Mouse (Mus musculus): ENCODE data around the gene Selenon.

Selenon gene

DNA sequence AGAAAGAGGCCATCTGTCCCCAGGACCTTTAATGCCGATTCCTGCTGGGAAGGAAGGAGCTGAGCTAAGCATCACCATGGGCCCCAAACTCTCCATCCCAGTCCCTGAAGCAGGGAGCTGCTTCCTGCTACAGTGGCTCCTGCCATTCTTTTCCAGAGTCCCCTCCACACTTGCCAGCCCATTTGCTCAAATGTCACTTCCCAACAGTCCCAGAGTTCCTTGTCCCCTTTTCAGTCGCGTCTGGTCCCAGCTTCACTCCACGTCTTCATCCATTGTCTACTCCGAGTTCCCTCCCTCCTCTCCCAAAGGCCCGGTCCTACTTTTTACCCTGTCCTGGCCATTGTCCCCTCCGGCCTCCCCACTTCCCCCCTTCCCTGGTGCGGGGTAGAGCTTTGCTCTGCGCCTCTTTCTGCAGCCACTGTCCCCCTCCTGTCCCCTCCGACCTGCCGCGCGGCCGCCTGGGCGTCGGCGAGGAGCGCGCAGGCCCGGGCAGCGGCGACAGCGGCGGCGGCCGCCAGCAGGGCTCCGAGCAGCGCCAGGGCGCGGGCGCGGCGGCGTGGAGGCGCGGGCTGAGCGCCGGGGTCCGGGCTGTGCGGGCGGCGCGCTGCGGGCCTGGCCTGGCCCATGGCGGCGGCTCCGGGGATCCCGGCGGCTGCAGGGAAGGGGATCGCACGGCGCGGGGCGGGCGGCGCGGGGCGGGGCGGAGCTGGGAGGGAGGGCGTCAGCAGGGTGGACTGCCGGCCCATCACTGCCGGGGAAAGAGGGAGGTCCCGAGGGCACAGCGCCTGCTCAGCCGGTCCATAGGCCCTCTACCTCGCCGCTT is at the start of gene Selenon:
Selenon (minus strand) TSS at position 673 of the 823 bp plus-strand sequence.
- no peak for DNase-seq (ENCODE audit: low spot score)

DNA sequence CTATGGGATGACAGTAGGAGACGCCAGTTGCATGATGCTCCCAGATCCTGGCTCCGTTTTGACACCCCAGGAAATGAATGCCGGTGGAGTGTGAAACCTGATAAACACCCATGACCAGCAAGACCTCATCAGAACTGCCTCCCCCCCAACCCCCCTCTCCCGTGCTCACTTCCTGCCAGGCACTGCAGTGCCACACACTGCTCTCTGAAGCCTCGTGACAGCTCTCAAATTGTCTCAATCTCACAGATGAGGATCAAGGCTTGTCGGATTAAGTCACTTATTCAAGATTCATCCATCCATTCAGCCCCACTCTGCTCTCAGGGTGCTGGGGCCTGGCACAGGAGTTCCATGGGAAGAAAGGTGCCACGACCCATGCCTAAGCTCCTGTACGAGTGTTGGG is 49.4 kb upstream of the Selenon start:
- no peak for DNase-seq (ENCODE audit: low spot score)

DNA sequence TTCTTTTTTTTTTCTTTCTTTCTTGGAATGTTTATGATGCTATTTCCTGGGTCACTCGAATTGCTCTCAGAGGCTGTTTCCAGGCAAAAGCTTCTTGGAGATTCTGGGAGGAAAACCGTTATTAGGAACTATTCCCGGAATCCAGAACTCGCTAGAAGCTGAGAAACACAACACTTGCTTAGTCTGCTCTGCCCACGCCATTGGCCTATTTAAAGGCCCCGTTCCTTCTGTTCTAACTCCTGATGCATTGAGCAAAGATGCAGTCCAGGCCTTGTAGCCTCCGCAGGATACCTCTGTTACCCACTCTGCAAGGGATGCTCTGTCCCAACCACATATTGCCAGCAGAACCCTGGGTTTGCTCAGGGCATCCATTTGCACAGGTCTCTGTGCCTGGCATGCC is 48.8 kb upstream of the Selenon start:
- no peak for DNase-seq (ENCODE audit: low spot score)

DNA sequence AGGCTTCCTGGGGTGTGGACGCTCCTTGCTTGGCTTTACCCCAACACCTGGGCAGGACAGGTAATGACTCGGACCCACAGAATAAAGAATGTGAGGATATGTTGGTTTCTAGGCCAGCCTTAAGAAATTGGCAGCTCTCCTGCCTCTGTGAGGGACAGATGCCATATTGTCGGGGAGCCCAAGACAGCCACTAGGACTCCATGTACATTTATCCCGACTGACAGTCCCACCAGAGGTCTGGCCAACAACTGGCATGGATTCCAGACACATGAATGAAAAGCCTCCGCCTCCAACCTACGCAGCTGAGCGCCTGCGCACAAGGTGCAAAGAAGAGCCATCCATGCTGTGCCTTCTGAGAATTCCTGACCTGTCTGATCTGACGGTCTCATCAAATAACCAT is 48.1 kb upstream of the Selenon start:
- no peak for DNase-seq (ENCODE audit: low spot score)

DNA sequence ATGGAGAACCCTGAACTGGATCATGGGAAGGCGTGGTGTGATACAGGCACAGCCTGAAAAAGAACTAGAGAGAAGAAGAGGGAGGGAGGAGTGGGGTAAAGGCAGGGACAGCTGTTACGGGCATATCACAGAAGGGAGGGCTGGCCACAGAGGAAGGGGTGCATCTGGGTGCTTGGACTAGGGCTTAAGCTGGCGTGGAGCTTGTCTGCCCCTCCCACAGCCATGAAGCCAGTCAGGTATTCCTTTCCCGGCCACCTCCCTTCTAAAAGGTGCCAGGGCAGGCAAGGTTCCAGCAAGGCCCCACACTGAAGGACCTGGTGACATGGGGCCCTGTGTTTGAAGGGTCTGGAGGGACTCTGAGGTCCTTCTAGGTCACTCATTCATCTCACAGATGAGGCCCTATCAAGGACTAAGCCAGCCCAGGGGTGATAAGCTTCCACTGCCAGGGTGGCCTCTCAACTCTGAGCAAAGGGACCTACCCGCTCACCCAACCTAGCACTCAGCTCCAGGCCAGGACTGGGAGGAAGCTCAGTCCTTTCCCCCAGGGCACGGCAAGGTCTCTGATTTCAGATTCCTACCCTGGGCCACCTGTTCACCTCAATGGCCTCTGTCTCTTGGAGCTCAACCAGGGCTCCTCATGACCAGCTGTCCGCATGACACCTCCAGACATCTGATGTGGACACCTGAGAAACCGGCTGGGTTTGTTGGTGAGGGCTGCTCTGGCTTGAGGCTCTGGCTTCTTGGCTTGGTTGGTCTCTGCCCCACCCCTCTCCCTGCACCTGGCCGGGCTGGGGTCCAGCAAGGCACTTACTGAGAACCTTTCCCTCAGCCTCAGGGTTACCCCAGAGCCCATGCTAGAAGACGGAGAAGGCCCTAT is 45.1 kb upstream of the Selenon start:
- DNase-seq (ENCODE audit: low spot score), result no peak

DNA sequence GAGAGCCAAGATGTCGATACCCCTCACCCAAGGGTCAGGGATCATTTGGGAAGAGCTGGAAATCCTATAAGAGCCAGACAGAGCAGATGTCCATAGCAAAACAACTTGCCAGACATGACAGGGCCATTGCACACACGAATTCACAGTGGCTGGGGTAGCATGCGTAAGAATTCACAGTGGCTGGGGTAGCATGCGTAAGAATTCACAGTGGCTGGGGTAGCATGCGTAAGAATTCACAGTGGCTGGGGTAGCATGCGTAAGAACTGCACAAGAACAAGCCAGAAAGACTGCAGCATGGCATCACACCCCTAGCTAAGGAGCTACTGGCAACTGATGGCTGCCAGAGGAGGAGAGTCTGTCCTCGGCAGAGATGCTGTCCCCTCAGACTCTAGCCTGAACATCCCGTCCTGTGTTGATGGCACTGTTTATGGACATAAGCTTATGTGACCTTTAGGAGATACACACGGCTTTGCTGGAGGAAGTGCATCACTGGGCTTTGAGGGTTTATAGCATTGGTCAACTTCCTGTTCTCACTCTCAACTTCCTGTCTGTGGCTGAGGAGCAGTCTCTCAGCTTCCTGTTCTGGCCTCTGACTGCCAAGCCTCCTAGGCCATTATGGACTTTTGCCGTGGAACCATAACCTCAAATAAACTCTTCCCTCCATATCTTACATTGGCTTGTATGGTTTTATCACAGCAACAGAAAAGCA is 42.9 kb upstream of the Selenon start:
- DNase-seq (ENCODE audit: low spot score), result no peak

DNA sequence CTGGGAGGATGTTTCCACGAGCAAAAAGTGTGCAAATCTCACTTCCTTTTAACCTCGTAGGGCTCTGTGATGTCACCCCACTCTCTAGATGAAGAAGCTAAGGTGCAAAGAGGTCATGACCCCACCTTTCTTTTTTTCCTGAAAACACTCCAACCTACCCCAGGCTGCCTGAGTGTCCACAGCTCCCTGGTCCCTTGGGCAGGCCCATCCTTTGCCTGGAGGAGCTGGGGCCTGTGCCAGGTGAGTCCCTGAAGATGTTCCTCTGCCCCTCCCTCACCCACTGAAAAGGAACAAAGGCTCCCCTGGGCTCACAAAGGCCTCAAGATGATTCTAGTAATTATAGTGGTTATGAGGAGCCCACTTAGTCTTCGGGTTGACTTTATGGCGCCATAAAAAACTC is 40.5 kb upstream of the Selenon start:
- no peak for DNase-seq (ENCODE audit: low spot score)

DNA sequence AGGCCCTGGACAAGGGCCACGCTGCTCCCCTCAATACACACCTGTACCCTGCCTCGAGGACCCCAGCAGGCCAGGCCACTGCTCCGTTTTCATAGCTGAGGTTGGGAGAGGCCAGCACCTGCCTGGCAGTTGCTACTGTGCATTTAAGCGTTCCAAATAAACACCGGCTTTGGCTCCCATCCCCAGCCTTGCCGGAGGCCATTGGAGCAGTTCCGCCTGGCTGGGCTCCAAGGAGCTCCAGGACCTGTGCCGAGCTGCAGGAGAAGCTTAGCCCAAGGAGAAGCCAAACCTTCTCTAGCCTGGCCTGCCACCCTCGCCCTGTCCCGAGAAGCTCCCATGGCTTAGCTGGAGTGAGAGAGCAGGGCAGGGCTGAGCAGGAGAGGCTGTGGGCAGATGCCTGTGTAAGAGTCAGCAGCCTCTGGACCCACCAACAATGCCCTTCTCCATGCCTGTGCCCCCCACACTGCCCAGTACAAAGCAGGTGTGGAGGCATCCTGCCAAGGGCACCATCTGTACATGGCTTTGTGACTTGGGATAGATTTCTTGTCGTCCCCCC is 39.6 kb upstream of the Selenon start:
- peak; percentile 63 for DNase-seq (ENCODE audit: low spot score)

DNA sequence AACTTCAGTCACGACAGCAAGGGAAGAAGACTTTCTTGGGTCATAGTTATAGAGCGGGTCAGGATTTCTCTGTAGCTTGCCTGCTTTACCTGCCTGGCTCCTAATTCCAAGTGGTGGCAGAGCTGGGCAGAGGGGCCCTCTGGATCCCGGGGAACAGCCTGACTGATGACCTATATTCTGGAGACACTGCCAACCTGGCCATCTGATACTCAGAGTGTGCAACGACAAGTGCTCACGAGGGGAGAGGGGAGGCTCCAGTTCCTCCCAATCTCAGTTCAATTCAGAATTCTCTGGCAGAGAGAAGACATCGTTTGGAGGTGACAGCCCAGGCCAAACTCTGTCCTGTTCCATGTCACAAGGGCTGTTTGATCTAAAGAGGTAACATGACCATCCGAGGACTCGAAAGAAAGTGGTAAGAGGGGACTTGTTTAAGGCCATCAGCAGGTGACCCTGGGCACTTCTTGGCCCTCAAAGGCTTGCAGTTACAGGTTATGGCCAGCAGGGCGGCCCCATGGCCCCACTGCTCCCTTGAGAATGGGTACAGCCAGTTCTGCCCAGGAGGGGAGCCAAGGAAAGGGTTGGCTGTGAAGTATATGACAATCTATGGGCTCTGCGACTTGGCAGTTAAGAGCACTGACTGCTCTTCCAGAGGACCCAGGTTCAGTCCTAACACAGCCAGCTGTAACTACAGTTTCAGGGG is 38.4 kb upstream of the Selenon start:
- no peak for DNase-seq (ENCODE audit: low spot score)

DNA sequence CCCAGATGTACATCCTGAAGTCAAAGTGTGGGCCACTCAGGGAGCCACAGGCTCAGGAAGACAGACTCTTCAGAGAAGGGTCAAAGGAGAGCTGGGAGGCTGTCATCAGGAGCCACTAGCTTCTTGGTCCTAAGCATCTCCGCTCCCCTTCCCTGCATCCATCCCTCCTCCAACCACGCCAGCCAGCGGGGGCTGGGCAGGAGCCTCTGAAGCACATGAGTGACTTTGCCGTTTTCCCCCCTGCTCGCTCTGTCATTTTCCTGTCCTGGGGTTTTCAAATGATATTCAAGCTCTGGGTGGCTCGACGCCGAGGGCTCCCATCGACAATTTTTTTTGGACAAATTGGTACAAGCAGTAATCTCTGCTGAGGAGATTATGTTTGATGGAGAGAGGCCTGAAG is 37.8 kb upstream of the Selenon start:
- no peak for DNase-seq (ENCODE audit: low spot score)

DNA sequence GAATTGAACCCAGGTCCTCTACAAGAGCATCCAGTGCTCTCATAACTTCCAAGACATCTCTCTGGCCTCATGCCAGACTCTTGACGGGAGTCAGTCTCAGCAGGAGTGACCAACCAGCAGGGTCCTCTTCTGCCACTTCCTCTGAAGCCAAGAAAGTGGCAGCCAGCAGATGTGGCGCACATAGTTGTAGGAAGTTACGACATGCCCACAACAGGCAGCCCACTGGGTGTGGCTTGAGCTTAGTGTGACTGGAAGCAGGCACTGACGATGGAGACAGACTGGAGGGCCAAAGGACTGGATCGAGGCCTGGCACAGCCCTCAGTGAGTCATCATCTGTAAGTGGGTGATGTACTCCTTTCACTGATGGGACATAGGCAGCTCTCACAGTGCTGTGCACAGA is 37.0 kb upstream of the Selenon start:
- DNase-seq (ENCODE audit: low spot score), result no peak

DNA sequence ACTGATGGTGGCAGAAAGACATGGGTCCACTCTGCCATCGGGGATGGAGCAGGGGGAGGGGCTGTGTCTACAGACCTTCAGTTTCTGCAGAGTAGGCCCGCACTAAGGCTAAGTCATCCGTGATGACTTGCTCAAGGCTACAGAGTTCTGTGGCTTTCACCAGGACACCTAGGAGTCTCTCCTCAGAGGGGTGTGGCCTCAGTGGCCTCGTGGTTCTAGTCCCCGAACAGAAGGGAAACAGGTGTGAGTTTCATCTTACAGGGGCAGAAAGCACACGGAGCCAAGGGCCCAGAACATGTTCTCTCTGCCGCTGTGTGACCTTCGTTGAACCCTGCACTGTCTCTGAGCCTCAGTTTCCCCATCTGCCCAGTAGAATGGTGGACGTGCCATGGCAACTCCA is 36.3 kb upstream of the Selenon start:
- DNase-seq (ENCODE audit: low spot score), result no peak

DNA sequence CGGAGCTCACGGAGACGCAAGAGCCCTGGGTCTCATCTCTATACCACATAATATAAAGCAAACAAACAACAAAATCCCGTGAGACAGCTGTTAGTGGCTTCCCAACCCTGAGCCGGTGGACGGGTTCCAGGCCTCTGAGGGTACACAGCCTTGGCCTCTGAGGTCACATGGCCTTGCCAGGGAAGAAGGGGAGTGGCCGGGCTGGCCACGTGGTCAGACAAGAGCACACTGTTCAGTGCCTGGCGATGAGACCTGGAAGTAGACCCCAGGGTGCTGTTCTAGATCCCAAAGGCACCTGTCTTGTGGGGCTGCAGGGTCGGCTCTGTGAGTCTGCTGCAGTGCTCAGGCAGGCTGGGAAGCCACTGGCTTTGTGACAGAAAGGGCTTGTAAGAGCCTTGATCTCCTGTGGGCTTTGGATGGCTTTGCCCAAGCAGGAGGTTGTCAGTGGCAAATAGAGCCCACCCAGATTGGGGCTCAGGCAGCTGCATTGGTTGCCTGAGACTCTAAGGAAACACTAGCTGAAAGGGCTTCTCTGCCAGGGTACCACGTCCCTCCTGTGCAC is 35.8 kb upstream of the Selenon start:
- no peak for DNase-seq (ENCODE audit: low spot score)

DNA sequence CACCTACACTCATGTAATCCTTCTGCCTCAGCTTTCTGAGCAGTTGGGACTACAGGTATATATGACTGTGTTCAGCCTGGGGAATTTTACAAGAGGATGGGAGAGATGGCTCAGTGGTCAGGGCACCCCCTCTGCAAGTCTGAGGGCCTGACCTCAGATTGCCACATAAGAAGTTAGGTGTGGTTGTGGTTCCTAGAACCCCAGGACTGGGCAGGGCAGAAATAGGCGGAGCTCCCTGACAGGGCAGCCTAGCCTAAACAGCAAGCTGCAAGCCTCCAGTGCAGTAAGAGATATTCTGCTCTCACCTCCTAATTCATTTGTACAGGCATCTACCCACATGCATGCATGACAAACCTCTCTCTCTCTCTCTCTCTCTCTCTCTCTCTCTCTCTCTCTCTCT is 34.7 kb upstream of the Selenon start:
- no peak for DNase-seq (ENCODE audit: low spot score)

DNA sequence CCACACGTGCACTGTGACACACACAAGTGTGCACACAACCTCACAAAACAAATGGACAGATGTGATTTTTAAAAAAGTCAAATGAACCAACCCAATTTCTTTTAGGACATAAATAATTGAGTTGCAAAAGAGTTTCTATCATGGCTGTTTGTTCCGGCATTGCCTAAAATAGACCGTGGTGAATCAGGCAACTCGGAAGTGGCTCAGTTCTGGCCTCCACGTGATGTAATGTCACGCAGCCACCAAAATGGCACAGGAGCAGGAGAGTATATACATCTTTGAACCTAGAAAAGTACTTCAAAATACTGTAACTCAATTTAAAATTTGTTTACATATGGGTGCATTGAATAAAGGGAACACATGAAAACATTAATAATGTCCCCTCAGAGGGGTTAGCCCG is 34.2 kb upstream of the Selenon start:
- no peak for DNase-seq (ENCODE audit: low spot score)

DNA sequence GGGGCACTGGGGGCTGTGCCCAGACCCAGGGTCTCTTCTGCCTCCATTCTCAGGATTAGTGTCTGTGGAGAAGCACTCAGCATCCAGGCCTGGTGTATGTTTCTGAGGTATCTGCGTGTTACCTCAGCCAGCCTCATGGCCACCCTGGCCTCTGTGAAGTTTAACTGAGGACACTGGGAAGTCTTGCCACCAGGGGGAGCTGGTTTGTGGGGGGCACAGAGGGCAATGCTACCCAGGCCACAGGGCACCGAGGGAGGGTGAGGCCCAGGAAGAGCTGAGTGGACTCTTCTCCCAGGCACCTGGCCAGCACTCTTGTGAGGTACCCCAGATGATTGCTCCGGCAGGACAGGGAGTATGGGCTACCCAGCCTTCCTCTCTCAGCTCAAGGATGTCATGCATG is 31.5 kb upstream of the Selenon start:
- no peak for DNase-seq (ENCODE audit: low spot score)

DNA sequence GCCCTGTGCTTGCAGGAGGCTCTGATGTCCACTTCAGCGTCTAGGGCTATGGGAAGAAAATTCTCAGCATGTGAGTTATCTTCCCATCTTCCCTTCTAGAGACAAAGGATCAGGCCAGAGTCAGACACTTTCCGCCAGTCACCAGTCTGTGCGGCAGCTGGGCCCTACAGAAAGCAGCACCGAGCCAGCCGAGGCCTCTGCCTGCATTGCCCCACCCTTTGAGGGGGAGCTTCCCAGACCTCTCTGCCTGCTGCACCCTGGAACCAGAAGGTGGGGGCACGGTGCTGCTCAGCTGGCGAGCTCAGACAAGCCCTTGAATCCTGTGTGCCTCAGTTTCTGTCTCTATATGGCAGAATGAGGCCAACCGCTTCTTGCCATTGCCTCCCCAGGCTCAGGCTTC is 29.4 kb upstream of the Selenon start:
- no peak for DNase-seq (ENCODE audit: low spot score)

DNA sequence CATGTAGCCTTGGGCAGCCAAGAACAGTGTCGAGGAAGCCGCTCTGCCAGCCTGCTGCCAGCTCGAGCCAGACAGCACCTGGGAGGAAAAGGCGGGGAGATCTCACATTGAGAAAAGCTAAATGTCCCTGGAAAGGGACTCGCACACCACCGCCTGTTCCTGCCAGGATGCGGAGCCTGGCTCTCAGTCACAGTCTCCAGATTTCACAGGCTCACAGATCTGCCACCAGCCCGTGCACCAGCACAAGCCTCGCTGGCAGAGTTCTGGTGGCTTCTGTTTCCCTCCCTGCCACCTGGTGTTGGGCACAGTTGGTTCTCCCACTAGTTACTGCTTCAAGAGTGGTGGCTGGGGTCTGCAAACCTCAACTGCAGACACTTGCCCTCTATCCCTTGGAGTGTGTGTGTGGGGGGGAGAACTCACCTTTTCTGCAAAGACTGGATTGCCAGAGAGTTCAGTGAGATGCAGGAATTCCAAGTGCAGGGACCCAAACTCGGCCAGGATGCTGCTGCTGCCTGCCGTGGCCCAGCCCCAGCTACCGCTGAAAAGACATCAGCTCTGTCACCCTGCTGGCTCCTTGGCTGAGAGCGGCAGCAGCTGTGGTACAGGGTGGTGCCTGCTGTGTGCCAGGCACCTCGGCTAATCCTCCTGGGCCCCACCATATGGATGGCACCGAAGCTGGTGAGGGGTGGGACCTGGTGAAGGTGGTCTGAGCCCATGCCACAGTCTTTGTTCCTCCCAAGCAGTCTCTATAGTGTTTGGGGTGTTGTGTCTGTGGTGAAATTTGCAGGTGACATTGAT is 28.6 kb upstream of the Selenon start:
- DNase-seq (ENCODE audit: low spot score), result no peak

DNA sequence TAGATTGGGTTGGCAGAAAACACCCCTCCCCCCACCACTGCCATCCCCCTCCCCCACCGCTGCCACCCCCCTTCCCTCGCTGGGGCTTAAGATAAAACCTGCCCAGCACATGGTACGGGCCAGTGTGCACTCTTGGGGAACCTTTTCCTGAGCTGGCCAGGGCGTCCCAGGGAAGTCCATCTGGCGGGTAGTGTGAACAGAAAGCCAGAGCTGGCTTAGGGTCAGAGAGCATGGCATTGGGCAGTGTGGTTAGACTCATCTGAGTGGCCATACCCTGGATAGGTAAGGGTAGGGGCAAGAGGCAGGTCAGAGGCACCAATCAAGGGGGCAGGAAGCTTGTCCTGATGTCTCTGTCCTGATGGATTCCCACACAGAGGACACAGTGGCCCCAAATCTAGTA is 27.7 kb upstream of the Selenon start:
- no peak for DNase-seq (ENCODE audit: low spot score)

DNA sequence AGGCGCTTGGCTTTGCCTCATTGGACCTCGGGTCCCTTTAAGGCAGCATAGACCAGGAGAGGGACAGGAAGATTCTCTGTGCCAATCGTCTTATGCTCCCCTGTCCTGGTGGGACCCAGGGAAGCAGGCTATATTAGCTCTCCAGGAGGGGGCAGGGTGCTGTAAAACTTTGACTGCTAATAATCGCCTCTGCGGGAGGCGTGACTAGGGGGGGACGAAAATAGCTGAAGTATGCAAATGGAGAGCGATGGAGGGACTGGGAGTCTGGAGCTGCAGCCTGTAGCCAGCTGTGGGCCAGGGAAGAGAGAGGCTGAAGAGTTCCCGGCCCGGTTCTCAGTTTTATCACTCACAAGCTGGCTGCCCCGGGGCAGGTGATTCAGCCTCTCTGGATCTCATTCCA is 27.2 kb upstream of the Selenon start:
- DNase-seq (ENCODE audit: low spot score), result no peak

DNA sequence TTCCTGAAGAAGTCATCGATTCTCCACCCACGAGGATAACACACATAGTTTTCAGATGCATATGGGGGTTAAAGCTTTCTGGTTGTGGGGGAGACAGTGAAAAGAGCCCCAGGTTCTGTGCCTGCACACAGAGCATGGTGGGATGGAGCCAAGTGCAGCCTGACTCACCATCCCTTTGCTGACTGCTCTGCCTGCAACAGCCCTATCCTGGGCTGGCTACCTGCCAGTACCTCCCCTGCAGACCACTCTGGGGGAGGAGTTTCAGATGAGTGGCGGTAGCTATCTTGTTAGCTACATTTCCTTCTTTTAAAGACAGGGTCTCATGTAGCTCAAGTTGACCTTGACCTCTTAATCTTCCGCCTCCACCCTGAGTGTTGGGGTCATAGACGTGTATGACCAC is 26.4 kb upstream of the Selenon start:
- DNase-seq (ENCODE audit: low spot score), result no peak
